Mouse (Mus musculus) thymus, postnatal 25 days (tissue): ENCODE measurements around the gene Proser3.

ENCODE experiments used
- DNase-seq: peaks from one replicate; pipeline ENCODE4 v3.0.0; 2022

The Proser3 gene

DNA sequence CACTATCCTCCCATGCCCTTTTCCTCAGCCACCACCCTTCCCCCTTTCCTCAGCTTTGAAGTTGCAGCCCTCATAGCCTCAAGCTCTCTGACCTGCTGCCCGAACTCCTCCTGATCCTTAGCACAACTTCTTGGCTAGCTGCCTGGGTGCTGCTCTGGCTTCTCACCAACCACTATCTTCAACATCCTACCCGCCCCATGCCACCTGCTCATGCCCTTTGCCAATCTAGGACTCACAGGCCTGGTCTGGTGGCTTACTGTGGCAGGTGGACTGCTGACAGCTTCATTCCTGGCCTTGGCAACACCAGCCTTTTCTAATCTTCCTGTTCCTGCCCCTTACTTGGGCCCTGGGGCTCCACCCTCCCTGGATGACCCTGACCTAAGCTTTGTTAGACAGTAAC is 20.9 kb upstream of the Proser3 start:
- DNase-seq = no peak

- no peak for DNase-seq
These were observed 20.3 kb upstream of the Proser3 start for GRCm38 (mm10) chr7:30572389-30572788.

GRCm38 (mm10) chr7:30567555-30567954 is 15.5 kb upstream of the Proser3 start:
- DNase-seq = no peak

- no peak for DNase-seq
These were observed 13.9 kb upstream of the Proser3 start for GRCm38 (mm10) chr7:30566033-30566432.

DNA sequence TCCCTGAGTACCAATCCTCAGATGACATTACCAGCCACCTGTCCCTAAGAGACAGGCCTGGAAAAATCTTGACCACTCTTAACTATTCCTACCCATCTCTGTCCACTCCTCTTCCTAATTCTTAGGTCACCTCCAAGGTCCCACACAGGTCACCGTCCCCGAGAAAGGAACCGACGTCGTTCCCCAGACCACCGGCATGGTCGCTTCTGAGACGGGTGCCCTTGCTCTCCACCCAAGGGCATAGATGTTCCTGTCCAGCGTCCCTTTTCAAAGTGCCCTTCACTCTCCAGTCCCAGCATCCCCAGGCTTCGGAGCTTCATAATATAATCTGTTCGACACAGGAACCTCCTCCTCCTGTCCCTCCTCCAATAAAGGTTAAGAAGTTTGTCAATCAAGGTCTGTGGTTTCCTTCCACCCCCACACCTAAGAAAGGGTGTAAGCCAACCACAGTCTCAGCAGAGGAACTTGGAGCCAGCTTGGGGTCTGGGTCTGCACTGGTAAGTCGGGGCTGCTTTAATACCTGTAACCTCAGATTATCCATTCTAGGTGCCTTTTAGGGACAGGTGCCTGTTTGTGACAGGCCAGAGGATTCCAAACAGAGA is 13.0 kb upstream of the Proser3 start, which contains the start of gene Igflr1:
Gene Igflr1, plus strand, starts transcription at position 458 of the 602 bp plus-strand sequence.
- no peak for DNase-seq

DNA sequence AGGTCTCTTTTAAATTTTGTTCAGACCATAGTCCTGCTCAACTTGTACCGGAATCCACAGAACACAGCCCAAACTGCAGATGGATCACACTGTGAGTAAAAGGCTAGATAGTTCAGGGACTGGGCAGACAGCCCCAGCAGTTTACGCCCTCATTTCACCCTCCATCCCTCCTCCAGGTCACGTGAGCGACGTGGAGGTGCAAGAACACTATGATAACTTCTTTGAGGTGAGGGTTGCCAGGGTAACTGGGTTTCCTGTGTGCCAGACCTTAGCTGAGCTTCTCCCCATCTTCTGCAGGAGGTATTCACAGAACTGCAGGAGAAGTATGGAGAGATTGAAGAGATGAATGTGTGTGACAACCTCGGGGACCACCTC is 11.8 kb upstream of the Proser3 start:
- DNase-seq = peak; percentile 66

DNA sequence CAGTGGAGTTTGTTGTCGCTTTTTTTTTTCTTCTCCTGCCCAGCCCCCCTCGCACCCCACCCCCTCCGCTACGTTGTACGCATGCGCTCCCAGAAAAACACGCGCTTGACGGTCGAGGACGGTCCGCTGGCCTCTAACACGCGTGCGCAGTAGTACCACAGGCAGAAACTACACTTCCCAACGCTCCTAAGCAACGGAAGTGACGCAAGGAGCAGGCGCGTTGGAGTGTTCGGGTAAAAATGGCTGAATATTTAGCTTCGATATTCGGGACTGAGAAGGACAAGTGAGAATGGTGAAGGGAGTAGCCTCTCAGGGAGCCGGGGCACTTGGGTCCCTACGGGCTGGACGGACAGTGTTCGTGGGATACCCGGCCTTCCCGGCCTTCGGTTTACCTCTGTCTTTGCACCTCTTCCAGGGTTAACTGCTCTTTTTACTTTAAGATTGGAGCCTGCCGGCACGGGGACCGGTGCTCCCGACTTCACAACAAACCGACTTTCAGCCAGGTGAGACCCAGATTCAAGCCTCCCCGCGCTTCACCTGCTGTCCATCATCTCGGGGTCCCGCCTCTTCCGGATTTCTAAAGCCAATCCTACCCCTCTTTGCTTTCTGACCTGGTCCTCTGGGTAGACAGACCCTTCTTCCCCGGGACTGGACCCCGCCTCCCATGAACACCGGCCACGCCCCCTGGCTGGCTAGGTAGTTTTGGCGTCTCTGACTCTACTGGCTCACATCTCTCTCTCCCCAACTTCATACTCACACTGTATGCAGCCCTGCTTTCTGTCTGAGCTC is 11.2 kb upstream of the Proser3 start, which contains the start of the genes U2af1l4, Gm49396 and Psenen:
Gene U2af1l4, plus strand, starts transcription at position 185 of the 789 bp plus-strand sequence.
Gene Gm49396, plus strand, starts transcription at position 228 of the 789 bp plus-strand sequence.
Gene Psenen, minus strand, starts transcription at position 511 of the 789 bp plus-strand sequence.
- peak; percentile 94 for DNase-seq

DNA sequence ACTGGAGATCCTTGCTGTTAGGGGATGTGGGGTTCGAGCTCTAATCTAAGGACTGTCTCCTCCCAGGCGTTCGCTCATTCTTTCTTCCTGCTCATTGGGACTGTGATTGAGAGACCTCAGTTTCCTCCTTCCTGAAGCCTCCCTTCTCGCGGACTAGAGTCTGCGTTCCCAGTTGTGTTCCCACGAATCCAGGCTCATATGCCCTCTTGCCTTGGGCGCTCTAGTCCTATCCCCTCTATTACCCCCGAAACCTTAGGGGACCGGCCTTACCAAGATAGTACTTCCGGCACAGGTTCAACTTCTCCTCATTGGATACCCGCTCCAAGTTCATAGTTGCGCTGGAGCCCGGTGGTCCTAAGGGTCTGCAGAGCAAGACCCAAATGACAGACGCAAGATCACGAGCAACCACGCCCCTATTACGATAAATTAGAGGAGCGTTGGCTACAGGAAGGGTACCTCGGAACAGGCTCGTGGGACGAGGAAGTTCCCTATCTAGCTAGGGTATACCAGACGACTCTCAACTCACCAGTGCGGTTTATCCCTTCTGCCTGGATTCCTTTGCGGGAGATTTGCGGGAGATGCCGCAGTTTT is 10.5 kb upstream of the Proser3 start:
- DNase-seq = no peak

- DNase-seq = no peak
These were observed 8.2 kb upstream of the Proser3 start for GRCm38 (mm10) chr7:30560296-30560695.

GRCm38 (mm10) chr7:30559443-30559954 is 7.4 kb upstream of the Proser3 start, which contains the start of gene Lin37:
TSS of gene Lin37 (minus strand) at chr7:30559838.
- peak; percentile 94 for DNase-seq

DNA sequence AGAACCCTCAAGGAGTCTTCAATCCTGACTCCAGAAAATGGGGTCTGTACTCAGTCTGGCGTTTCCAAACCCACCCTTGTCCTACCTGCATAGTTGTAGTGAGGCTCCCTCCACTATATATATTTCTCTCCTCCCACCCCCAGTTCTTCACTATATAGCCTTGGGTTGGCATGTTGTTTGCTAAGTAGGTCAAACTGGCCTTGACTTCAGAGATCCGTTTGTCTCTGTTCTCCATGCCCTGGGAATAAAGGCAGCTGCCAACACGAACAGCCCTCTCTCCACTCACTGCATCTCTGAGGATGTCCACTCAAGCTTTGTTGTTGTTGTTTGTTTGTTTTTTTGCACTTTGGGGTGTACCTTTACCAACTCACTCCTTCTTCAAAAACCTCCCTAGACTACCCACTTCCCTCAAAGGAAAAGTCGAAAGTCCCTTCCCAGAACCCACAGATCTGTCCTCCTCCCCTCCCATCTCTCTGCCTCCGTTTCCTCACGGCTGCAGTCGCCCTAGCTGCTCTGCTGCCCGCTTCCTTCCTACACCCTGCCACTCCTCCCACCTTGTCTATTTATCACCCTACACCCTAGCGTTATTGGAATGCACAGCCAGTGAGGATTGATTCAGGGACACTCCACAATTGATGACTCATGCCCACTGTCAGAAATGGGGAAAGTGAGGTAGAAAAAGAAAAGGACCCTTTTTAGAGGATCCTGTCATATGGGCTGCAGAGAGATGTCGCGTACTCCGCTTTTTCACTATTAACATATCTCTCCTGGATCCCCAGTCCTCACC is 6.8 kb upstream of the Proser3 start:
- no peak for DNase-seq

DNA sequence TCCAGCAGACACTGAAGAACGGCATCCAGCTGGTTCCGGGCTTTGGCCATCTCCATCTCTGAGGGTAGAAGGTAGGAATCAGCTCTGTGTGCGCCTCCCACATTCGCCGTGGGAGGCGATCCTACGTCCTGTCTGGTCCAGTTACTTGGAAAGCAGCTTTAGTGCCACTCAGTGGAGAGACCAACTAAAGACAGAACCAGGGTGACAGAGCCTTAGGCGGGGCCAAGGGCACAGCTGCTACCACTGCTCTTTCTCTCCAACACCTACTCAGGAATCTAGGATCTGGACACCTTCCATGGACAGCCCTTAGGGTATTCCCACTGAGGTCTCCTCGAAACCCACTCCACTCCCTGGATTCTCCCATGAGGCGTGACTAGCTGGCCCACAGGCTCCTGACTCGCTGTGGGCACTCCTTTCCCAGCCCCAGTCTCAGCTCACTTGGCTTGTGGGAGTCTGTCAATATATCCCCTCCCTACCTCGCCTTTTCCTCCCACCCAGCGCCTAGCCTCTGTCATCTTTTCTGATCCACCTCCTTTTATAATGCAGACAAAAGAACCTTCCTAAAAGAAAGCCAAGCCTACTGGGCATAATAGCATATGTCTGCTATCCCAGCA is 5.9 kb upstream of the Proser3 start:
- DNase-seq = no peak

DNA sequence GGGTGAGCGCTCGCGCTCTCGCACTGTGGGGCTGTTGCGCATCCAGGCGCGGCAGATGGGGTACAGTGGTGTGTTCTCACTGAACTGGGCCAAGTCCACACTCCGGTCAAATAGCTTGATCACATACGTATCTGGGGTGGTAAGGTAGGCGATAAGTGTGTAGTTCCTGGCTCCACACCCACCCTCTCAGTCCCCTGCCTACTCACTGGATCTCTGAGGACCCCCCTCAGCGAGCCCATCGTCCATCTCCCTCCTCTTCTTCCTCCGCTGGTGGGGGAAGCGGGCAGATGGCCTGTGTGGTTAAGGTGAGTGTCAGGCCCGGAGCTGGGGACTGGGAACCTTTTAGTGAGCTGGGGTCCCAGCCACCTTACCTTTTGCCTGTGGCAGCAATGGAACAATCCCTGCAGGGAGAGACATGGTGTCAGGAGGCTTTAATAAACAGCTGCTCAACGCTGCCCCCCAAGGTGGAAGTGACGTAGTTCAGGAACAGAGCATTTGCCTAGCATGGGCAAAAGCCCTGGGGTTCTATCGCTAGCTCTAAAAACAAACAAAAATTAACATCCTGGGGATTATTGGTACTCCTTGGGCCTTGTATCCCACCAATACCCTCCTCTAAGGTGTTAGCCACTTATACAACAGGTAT is 4.9 kb upstream of the Proser3 start:
- DNase-seq = peak; percentile 41

DNA sequence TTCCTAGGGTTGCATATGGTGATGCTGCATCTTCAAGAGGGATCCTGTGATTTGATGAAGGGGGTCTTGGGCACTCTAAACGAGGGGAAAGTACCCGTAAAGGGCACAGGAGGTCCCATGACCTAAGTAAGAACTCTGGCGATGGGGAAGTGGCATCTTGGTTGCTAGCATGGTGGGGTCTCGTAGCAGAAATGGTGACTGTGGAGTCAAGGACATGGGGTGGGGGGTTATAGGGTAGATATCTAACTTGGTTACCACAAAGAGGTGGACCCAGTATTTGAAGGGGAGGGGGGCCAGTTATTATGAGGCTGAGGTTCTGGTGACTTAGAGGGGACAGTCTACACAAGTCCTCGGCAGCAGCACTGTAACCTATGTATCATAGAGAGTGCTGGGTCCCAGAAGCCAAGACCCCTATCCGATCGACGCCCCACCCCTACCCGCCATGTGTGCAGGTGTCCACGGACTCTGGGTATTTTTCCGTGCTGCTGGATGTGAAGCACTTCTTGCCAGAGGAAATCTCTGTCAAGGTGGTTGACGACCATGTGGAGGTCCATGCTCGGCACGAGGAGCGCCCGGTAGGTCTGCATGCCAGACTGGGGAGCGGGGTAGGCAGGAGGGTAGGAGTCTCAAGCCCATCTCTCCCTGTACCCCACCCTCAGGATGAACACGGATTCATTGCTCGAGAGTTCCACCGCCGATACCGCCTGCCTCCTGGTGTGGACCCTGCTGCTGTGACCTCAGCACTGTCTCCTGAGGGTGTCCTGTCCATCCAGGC is 1.9 kb upstream of the Proser3 start:
- no peak for DNase-seq

- DNase-seq = peak; percentile 40
These were observed 1.0 kb upstream of the Proser3 start for GRCm38 (mm10) chr7:30553021-30553589.

DNA sequence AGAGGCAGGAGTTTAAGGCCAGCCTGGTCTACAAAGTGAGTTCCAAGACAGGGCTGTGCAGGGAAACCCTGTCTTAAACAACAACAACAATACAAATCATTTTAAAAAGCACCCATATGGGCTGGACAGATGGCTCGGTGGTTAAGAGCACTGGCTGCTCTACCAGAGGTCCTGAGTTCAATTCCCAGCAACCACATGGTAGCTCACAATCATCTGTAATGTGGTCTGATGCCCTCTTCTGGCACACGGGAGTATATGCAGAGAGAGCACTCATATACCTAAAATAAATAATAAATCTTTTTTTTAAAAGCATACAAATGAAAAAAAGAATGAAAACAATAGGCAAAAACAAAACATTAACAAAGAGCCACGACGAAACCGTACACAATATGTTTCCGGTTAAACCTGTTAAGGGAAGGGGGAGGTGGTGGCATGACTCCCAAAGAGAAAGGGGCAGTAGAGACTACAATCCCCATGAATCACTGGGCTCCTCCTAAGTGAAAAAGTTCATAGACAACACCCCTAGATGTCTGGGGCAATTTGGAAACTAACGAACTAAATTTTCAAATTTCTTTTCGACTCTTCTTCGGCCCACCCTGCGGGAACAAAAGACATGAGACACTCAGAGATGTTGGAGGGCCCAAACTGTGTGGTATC is 526 bp downstream of the Proser3 start:
- DNase-seq = no peak

DNA sequence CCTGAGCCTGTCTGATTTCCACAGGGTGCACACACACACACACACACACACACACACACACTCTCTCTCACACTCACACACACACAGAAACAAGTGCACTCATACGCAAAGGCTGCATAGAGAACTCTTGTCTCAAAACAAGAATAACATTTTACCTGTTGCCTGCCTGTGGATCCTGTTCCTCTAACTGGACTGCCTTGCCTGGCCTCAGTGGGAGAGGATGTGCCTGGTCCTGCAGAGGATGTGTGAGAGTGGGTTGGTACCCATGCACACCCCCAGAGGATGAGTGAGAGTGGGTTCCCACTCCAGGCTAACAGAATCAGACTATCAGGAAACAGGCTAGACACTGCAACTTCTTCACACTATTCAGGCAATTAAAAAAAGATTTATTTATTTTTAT is 1.5 kb downstream of the Proser3 start:
- DNase-seq = no peak

GRCm38 (mm10) chr7:30549880-30550279 is 2.2 kb downstream of the Proser3 start:
- no peak for DNase-seq

DNA sequence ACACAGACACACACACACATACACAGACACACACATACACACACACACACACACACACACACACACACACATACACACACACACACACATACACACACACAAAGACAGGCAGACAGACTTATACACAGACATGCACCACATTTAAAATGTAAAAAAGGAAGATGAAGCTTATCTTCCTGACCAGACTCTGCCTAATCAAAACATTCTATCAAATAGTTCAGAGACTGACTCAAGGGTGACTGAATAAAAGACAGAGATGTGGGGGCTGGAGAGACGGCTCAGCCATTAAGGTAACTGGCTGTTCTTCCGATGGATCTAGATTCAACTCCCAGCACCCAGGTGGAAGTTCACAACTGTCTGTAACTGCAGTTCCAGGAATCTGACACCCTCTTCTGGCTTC is 7.8 kb downstream of the Proser3 start:
- no peak for DNase-seq

DNA sequence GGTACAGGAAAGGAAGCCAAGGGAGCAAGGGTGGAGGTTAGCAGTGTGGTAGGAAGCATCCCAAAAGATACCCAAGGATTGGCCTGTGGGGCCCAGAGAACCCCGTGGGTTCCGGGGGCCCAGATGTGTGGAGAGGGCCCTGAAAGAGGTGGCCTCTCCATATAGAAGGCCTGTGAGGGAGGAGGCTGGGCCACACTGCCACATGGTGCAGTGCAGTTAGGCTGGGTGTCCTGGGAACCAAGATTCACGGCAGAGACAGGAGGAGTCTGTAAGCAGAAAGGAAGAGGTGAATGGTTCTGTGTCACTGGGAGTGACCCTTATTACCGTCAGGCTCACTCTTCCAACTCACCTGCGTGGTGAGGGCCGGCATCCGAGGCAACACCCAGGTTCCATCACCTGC is 11.5 kb downstream of the Proser3 start:
- DNase-seq = no peak
